Mouse (Mus musculus): ENCODE data around the gene Agap1. TPM values are rescaled to one million over a fixed set of nuclear protein-coding genes. Genes with fewer than 3 reads are reported as not detected.

The Agap1 gene
- polyA plus RNA-seq, 1 experiment from 2014 or later = 8.5 TPM

DNA sequence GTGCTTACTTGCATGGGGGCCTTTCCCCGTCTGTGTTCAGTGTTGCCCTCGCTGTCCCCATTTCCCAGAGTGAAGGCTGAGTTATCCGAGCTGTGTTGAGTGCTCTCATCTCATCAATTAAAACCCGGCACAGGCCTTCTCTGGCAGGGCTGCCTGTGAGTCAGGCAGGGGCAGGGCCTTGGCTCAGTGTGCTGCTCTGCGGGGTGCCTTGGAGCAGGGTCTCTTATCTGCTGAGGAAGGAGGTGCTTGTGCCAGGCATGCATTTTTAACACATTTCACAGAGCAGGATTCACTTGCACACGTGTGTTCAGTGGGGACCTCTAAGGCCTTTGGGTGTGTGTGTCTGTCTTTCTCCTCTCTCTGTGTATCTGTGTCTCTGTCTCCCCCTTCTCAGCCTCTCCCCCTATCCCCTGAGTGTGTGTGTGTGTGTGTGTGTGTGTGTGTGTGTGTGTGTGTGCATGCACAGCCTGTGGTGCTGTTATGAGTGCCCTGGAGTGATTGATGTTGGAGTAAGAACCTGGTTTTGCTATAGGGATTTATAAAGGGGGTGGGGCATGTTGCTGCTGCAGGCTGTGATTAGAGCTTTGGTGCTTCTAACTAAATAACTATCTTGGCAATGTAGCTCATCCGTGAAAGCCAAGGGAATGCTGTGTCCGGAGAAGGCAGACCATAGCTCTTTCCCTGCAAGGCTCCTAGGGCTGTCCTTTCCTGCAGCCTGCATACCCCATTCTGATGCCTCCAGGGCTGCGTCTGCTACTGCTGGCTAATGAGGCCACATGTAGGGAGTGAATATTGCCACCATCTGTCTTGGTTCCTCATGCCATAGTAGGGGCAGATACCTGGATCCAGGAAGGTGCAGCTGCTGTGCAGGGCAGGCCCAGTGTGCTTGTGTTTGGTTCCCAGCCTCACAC, 112.2 kb downstream of the Agap1 start:
- peak; percentile 35 for DNase-seq (ENCODE audit: low spot score)
- H3K9ac ChIP-seq (ENCODE audit: low read depth, low read length) = no peak overlapping the region
- no peaks in the 10 kb centered on the region for H3K9me3 ChIP-seq (replicated peaks; ENCODE audit: low read length)
- peaks cover 39% of the 10 kb centered on the region for H3K4me1 ChIP-seq (replicated peaks; ENCODE audit: insufficient read depth, low read length)
- ATAC-seq (replicated peaks; ENCODE audit: low FRiP score, low read depth) = no peak
- H3K36me3 ChIP-seq (ENCODE audit: insufficient read depth, low read length) = no peaks in the 10 kb centered on the region
- TF ChIP-seq CTCF (IDR thresholded peaks at IDR 0.05; ENCODE audit: low read depth) = no peak
- no peak overlapping the region for H3K27ac ChIP-seq
- H3K4me2 ChIP-seq (ENCODE audit: low read length) = no peak overlapping the region
- H3K4me3 ChIP-seq (replicated peaks; ENCODE audit: low read depth, low read length) = no peak overlapping the region
- WGBS = 32% methylated on average over 9 of the region's 9 CpGs
- H3K27me3 ChIP-seq (ENCODE audit: insufficient read depth, low read length) = no peaks in the 10 kb centered on the region

DNA sequence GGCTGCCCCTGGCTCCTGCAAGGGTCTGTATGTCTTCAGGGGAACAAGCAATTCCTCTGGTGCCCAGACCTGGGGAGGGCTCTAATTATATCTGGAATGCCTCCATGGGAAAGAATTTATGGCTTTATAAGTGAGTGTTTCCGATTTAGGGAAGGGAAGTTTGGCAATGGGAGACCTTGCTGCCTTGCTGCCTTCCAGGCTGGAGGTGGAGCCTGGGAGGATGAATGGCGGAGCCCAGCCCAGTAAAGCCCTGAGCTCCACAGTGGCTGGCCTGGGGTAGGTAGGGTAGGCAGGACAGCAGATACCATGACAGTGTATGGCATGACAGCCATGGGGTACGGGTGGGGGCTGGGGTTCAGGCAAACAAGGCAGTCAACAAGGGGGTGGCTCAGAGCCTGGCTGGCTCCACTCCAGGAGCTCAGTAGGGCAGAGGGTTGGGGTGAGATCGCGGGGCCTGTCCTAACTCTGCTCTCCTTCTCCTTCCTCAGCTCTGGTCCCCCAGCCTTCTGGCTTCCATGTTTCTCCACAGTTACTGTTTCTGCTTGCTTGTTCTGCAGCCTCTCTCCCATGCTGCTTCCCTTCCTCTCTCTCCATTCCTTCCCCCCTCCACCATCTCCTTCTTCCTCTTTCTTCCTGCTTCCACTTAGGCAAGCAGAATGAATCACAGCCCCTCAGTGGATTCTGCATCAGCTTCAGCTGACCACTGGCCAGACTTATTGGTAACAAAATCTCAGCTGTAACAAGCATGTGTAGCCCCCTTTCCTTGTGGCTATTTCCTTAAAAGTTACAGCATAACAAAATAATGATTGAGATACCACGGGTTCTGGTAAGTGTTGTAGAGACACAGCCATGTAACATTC, 114.2 kb downstream of the Agap1 start:
- ATAC-seq (replicated peaks; ENCODE audit: low FRiP score, low read depth) = no peak
- DNase-seq (ENCODE audit: low spot score) = no peak
- H3K4me2 ChIP-seq (ENCODE audit: low read length) = no peak overlapping the region
- no peaks in the 10 kb centered on the region for H3K9me3 ChIP-seq (replicated peaks; ENCODE audit: low read length)
- peaks cover 39% of the 10 kb centered on the region for H3K4me1 ChIP-seq (replicated peaks; ENCODE audit: insufficient read depth, low read length)
- WGBS = 47% methylated on average over 6 of the region's 6 CpGs
- no peak for TF ChIP-seq CTCF (IDR thresholded peaks at IDR 0.05; ENCODE audit: low read depth)
- H3K27ac ChIP-seq = no peak overlapping the region
- H3K4me3 ChIP-seq (replicated peaks; ENCODE audit: low read depth, low read length) = no peak overlapping the region
- no peak overlapping the region for H3K9ac ChIP-seq (ENCODE audit: low read depth, low read length)
- H3K36me3 ChIP-seq (ENCODE audit: insufficient read depth, low read length) = no peaks in the 10 kb centered on the region
- no peaks in the 10 kb centered on the region for H3K27me3 ChIP-seq (ENCODE audit: insufficient read depth, low read length)

DNA sequence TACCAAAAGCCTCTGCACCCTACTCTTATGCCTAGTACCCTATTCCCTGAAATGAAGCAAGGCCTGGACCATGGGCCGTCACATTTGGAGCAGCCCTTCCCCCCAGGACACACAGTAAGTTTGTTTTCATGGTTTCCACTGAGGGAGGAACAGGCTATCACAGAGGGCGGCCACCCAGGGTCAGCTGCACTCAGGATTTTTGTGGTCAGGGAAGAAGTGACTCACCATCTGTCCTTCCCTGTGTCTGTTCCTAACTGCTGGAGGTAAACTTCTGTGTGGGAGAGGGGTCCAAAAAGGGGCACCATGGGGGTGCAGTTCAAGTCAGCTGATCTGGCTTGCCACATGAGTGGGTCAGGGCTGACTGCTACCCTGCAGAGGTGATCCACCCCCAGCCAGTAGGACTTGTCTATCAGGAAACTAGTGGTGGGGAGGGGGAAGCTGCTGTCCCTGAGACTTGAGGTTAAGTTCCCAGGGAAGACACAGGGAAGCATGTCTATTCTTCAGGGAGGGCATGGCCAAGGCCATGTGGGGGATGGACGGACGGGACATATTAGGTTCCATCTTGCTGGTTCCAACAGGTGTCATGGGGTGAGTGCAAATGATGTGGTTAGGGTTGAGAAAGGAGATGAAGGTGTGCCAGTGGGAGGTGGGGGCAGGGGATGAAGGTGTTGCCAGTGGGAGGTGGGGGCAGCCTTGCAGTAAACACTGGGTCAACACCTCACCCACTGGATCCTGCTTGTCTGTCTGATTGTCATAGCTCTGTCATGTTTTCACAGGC, 116.1 kb downstream of the Agap1 start:
- Histone ChIP-seq H3K9ac (ENCODE audit: low read depth, low read length) (no peak overlapping the region), H3K36me3 (ENCODE audit: insufficient read depth, low read length) (no peaks in the 10 kb centered on the region), H3K4me3 (replicated peaks; ENCODE audit: low read depth, low read length) (no peak overlapping the region), H3K9me3 (replicated peaks; ENCODE audit: low read length) (no peaks in the 10 kb centered on the region), H3K27ac (no peak overlapping the region), H3K4me2 (ENCODE audit: low read length) (no peak overlapping the region), H3K4me1 (replicated peaks; ENCODE audit: insufficient read depth, low read length) (peaks cover 39% of the 10 kb centered on the region), H3K27me3 (ENCODE audit: insufficient read depth, low read length) (no peaks in the 10 kb centered on the region)
- peak; percentile 22; the same call in 1 of the 2 replicates for ATAC-seq (replicated peaks; ENCODE audit: low FRiP score, low read depth)
- DNase-seq (ENCODE audit: low spot score) = peak; percentile 29
- no peak for TF ChIP-seq CTCF (IDR thresholded peaks at IDR 0.05; ENCODE audit: low read depth)
- 55% methylated on average over 4 of the region's 4 CpGs for WGBS

DNA sequence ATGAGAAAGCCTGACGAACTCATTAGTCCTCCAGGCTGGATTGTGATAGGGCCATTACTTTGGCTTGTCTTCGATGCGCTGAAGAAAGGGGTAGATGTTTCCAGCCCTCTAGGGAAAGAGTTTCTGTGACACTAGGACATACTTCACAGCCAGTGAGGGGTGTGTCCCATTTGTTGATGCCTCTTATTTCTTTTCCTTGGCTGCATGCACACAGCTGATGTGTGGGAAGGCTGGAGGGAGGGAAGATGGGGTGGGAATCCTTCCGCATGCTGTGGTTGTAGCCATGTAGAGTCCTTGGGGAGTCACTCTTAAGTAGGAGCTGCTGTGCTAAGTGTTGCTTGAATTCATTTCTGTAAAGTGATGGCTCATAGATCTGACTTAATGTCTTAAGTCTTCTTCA, 118.9 kb downstream of the Agap1 start:
- Histone ChIP-seq H3K27me3 (ENCODE audit: insufficient read depth, low read length) (no peaks in the 10 kb centered on the region), H3K4me1 (replicated peaks; ENCODE audit: insufficient read depth, low read length) (peaks cover 39% of the 10 kb centered on the region), H3K9ac (ENCODE audit: low read depth, low read length) (no peak overlapping the region), H3K36me3 (ENCODE audit: insufficient read depth, low read length) (no peaks in the 10 kb centered on the region), H3K4me3 (replicated peaks; ENCODE audit: low read depth, low read length) (no peak overlapping the region), H3K9me3 (replicated peaks; ENCODE audit: low read length) (no peaks in the 10 kb centered on the region), H3K27ac (no peak overlapping the region), H3K4me2 (ENCODE audit: low read length) (no peak overlapping the region)
- ATAC-seq (replicated peaks; ENCODE audit: low FRiP score, low read depth) (no peak), DNase-seq (ENCODE audit: low spot score) (no peak)
- WGBS = 93% methylated on average over 4 of the region's 4 CpGs
- TF ChIP-seq CTCF (IDR thresholded peaks at IDR 0.05; ENCODE audit: low read depth) = no peak

DNA sequence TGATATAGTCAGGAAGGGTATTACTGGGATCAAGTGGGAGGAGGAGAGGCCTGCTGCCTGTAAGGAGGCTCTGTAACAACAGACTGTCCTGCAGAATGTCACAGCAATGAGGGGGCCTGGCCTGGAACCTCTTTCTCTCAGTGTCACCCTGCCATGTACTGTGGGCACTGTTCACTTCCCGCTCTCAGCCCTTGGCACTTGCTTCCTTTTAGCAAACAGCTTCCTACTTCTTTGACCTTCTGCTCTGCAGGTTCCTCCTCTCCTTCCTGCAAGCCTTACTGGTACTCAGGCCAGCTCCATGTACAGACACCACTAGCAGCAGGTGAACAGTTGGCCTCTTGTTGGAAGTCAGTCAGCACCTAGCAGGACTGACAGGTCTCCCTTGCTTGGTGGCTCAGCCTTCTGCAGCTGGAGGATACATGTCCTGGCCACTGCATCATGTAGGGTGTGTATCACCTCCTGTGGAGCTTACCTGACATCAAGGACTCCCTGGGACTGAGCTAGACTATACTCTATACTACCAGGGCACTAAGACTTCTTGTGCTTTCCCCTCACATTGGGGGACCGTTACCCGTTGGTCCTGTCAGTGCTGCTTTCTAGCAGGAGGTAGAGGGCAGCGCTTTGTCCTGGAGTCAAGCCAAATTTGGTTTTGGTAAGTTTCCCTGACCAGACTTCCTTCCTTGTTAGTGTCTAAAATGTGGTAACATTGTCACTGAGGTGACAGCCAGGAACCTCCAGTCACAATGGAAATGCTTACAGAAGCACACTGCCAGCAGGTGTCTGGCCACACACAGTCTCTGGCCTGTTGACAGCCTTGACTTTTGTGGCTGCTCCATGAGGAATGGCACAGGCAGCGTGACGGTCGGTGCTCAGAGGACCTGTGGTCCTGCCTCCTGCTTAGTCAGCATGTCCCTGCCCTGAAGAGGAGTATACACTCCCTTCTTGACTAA, 120.6 kb downstream of the Agap1 start:
- no peaks in the 10 kb centered on the region for H3K27me3 ChIP-seq (ENCODE audit: insufficient read depth, low read length)

More for the DNA sequence above, 120.6 kb downstream of the Agap1 start:
- Histone ChIP-seq H3K4me2 (ENCODE audit: low read length) (no peak overlapping the region), H3K9ac (ENCODE audit: low read depth, low read length) (no peak overlapping the region), H3K27ac (no peak overlapping the region), H3K4me3 (replicated peaks; ENCODE audit: low read depth, low read length) (no peak overlapping the region), H3K36me3 (ENCODE audit: insufficient read depth, low read length) (no peaks in the 10 kb centered on the region), H3K9me3 (replicated peaks; ENCODE audit: low read length) (no peaks in the 10 kb centered on the region), H3K4me1 (replicated peaks; ENCODE audit: insufficient read depth, low read length) (peaks cover 26% of the 10 kb centered on the region)
- 35% methylated on average over 7 of the region's 7 CpGs for WGBS
- DNase-seq (ENCODE audit: low spot score) = no peak
- ATAC-seq (replicated peaks; ENCODE audit: low FRiP score, low read depth) = no peak; the same call in 1 of the 2 replicates
- TF ChIP-seq CTCF (IDR thresholded peaks at IDR 0.05; ENCODE audit: low read depth) = no peak

Measured in kidney, postnatal 0 days (tissue).